ENCODE assay signal across 23 mouse cellular contexts in genomic region chr4:30677056-30677455, GRCm38 (mm10).
A peak's percentile ranks its signal among the peaks of the same experiment; 100 is the strongest.
DNase-seq lines count a peak whose midpoint lies in the region; ATAC-seq and TF ChIP-seq lines count a peak whose summit lies in the region.
"Had no signal": no experiment of that assay in that cellular context is flagged by ENCODE, and none has a peak within 500 bp of the region (broad histone marks: within the 10 kb centered on the region; RNA-seq: fewer than 3 reads in every experiment).

No protein-coding gene starts in this region.

- no peaks in the 10 kb centered on the region for H3K9me3 ChIP-seq in hindbrain, embryonic 11.5 days (ENCODE audit: control insufficient read depth, low read length)
- no peaks in the 10 kb centered on the region for H3K9me3 ChIP-seq in hindbrain, postnatal 0 days (ENCODE audit: low read length)
- no peaks in the 10 kb centered on the region; the same call in 1 of the 2 replicates for H3K9me3 ChIP-seq in midbrain, embryonic 11.5 days (ENCODE audit: control insufficient read depth, low read length)
- no peaks in the 10 kb centered on the region for H3K9me3 ChIP-seq in hindbrain, embryonic 16.5 days (ENCODE audit: control insufficient read depth, low read length)
- H3K9me3 ChIP-seq: hindbrain, embryonic 15.5 days; limb, embryonic 15.5 days; neural tube, embryonic 13.5 days had no signal

- H3K4me1 ChIP-seq in cerebellum, adult 2 months (ENCODE audit: control insufficient read depth, insufficient read depth, low read length): no peaks in the 10 kb centered on the region
- no peaks in the 10 kb centered on the region for H3K4me1 ChIP-seq in hindbrain, embryonic 11.5 days (replicated peaks; ENCODE audit: control insufficient read depth, insufficient read depth, low read length)
- no peaks in the 10 kb centered on the region for H3K4me1 ChIP-seq in hindbrain, postnatal 0 days (ENCODE audit: insufficient read depth, low read length)
- peaks cover 4% of the 10 kb centered on the region; the same call in 1 of the 2 replicates for H3K4me1 ChIP-seq in midbrain, embryonic 11.5 days (ENCODE audit: control insufficient read depth, insufficient read depth, low read length)
- H3K4me1 ChIP-seq in hindbrain, embryonic 16.5 days (ENCODE audit: control insufficient read depth, insufficient read depth, low read depth, low read length): no peaks in the 10 kb centered on the region
- H3K4me1 ChIP-seq: hindbrain, embryonic 15.5 days; limb, embryonic 15.5 days; neural tube, embryonic 13.5 days had no signal

- no peak for TF ChIP-seq POLR2A in cerebellum, adult 2 months (IDR thresholded peaks at IDR 0.05; ENCODE audit: borderline replicate concordance, insufficient read depth, low read length)

- ATAC-seq in hindbrain, embryonic 11.5 days (ENCODE audit: low FRiP score): no peak
- ATAC-seq in hindbrain, postnatal 0 days: no peak
- ATAC-seq in midbrain, embryonic 11.5 days (ENCODE audit: low FRiP score): peak; percentile 95
- no peak for ATAC-seq in hindbrain, embryonic 16.5 days
- ATAC-seq: CD4-positive, CD25-positive, alpha-beta regulatory T cell, adult 4 months; Patski had no signal

- no peak overlapping the region for H3K4me2 ChIP-seq in hindbrain, embryonic 11.5 days (replicated peaks; ENCODE audit: low read depth, low read length)
- no peak overlapping the region for H3K4me2 ChIP-seq in hindbrain, postnatal 0 days (ENCODE audit: low read depth, low read length)
- no peak overlapping the region for H3K4me2 ChIP-seq in midbrain, embryonic 11.5 days
- no peak overlapping the region for H3K4me2 ChIP-seq in hindbrain, embryonic 16.5 days (ENCODE audit: low read length)
- H3K4me2 ChIP-seq: hindbrain, embryonic 15.5 days; limb, embryonic 15.5 days; neural tube, embryonic 13.5 days had no signal

- no peak overlapping the region for H3K9ac ChIP-seq in hindbrain, embryonic 11.5 days (ENCODE audit: low read depth, low read length)
- H3K9ac ChIP-seq in hindbrain, postnatal 0 days (replicated peaks; ENCODE audit: low read length): no peak overlapping the region
- H3K9ac ChIP-seq in midbrain, embryonic 11.5 days (ENCODE audit: low read length): no peak overlapping the region
- no peak overlapping the region for H3K9ac ChIP-seq in hindbrain, embryonic 16.5 days (ENCODE audit: low read depth, low read length)
- H3K9ac ChIP-seq: hindbrain, embryonic 15.5 days; limb, embryonic 15.5 days; neural tube, embryonic 13.5 days had no signal

- no peak for TF ChIP-seq CTCF in cerebellum, adult 2 months (IDR thresholded peaks at IDR 0.05; ENCODE audit: borderline replicate concordance, insufficient read depth, low read depth, low read length)
- TF ChIP-seq CTCF in hindbrain, postnatal 0 days (IDR thresholded peaks at IDR 0.05; ENCODE audit: low read depth): no peak

- no peaks in the 10 kb centered on the region for H3K36me3 ChIP-seq in hindbrain, embryonic 11.5 days (ENCODE audit: control insufficient read depth, insufficient read depth, low read length)
- no peaks in the 10 kb centered on the region for H3K36me3 ChIP-seq in hindbrain, postnatal 0 days (ENCODE audit: insufficient read depth, low read length)
- H3K36me3 ChIP-seq in midbrain, embryonic 11.5 days (ENCODE audit: control insufficient read depth, insufficient read depth, low read length): no peaks in the 10 kb centered on the region
- no peaks in the 10 kb centered on the region for H3K36me3 ChIP-seq in hindbrain, embryonic 16.5 days (ENCODE audit: control insufficient read depth, insufficient read depth, low read length)
- H3K36me3 ChIP-seq: hindbrain, embryonic 15.5 days; limb, embryonic 15.5 days; neural tube, embryonic 13.5 days had no signal

- 33% methylated on average over 2 of the region's 2 CpGs for WGBS in cerebellum, adult 2 months
- 25% methylated on average over 2 of the region's 2 CpGs for WGBS in hindbrain, embryonic 11.5 days
- 36% methylated on average over 2 of the region's 2 CpGs for WGBS in hindbrain, postnatal 0 days
- WGBS in midbrain, embryonic 11.5 days: 13% methylated on average over 2 of the region's 2 CpGs
- 35% methylated on average over 2 of the region's 2 CpGs for WGBS in hindbrain, embryonic 16.5 days

- no peak overlapping the region for H3K27ac ChIP-seq in cerebellum, adult 2 months (ENCODE audit: insufficient read depth, low read length)
- H3K27ac ChIP-seq in hindbrain, embryonic 11.5 days (ENCODE audit: low read depth, low read length): no peak overlapping the region
- H3K27ac ChIP-seq in hindbrain, postnatal 0 days: no peak overlapping the region
- H3K27ac ChIP-seq in midbrain, embryonic 11.5 days (ENCODE audit: low read depth, low read length): peak overlapping the region; percentile 35; the same call in 1 of the 2 replicates
- H3K27ac ChIP-seq in hindbrain, embryonic 16.5 days (ENCODE audit: low read depth, low read length): no peak overlapping the region
- H3K27ac ChIP-seq: heart, adult 2 months; hindbrain, embryonic 15.5 days; kidney, postnatal 0 days; limb, embryonic 15.5 days; neural tube, embryonic 13.5 days had no signal

- peak; percentile 10 to 49 for DNase-seq in cerebellum, postnatal 10 days
- no peak for DNase-seq in cerebellum, adult 2 months
- peak; percentile 8 for DNase-seq in hindbrain, embryonic 11.5 days (ENCODE audit: low spot score)
- DNase-seq in hindbrain, postnatal 0 days (ENCODE audit: low spot score): no peak
- peak; percentile 88 for DNase-seq in midbrain, embryonic 11.5 days (ENCODE audit: low spot score, missing footprints)
- peak; percentile 3 for DNase-seq in retina, postnatal 1 day
- DNase-seq in kidney, postnatal 25 days: no peak
- DNase-seq: adrenal gland, postnatal 14 days; cerebellum, adult 11 months; gastrocnemius, postnatal 14 days; heart, adult 2 months; heart, postnatal 36 days; kidney, adult 18-20 months; layer of hippocampus, postnatal 36 days; lung, postnatal 10 days; thymus, postnatal 14 days had no signal

- no peaks in the 10 kb centered on the region for H3K27me3 ChIP-seq in cerebellum, adult 2 months (ENCODE audit: control insufficient read depth, insufficient read depth, low read length)
- no peaks in the 10 kb centered on the region for H3K27me3 ChIP-seq in hindbrain, embryonic 11.5 days (ENCODE audit: control insufficient read depth, insufficient read depth, low read length)
- no peaks in the 10 kb centered on the region for H3K27me3 ChIP-seq in hindbrain, postnatal 0 days (ENCODE audit: insufficient read depth, low read length)
- H3K27me3 ChIP-seq in midbrain, embryonic 11.5 days (ENCODE audit: control insufficient read depth, insufficient read depth, low read length): no peaks in the 10 kb centered on the region
- H3K27me3 ChIP-seq in hindbrain, embryonic 16.5 days (replicated peaks; ENCODE audit: control insufficient read depth, insufficient read depth, low read length): no peaks in the 10 kb centered on the region
- H3K27me3 ChIP-seq: hindbrain, embryonic 15.5 days; limb, embryonic 15.5 days; neural tube, embryonic 13.5 days; Patski had no signal

- H3K4me3 ChIP-seq in cerebellum, adult 2 months (replicated peaks; ENCODE audit: insufficient read depth, low read depth, low read length): no peak overlapping the region
- no peak overlapping the region for H3K4me3 ChIP-seq in hindbrain, embryonic 11.5 days (ENCODE audit: low read depth, low read length)
- no peak overlapping the region for H3K4me3 ChIP-seq in hindbrain, postnatal 0 days (ENCODE audit: low read length)
- H3K4me3 ChIP-seq in midbrain, embryonic 11.5 days (ENCODE audit: low read depth, low read length): no peak overlapping the region
- H3K4me3 ChIP-seq in hindbrain, embryonic 16.5 days (ENCODE audit: low read length): no peak overlapping the region
- H3K4me3 ChIP-seq: heart, adult 2 months; hindbrain, embryonic 15.5 days; limb, embryonic 15.5 days; neural tube, embryonic 13.5 days had no signal

Comparison
In these comparisons a context has a peak if more than half of its experiments do, and no peak if none do; other contexts are left out.
1. DNase-seq: peak in cerebellum, postnatal 10 days (2 of 2), hindbrain, embryonic 11.5 days (single experiment), midbrain, embryonic 11.5 days (single experiment) and retina, postnatal 1 day (single experiment); none in cerebellum, adult 2 months (0 of 2), hindbrain, postnatal 0 days (single experiment) and kidney, postnatal 25 days (0 of 2).